Mouse (Mus musculus) stomach, embryonic 16.5 days (tissue): ENCODE measurements at regions not wholly inside any gene's neighbourhood (a gene's known extent, or its start where the extent isn't known, plus 50 kb on each side); places are given as distances from the start of the nearest gene placed in this dataset.

Experiments used
- ATAC-seq: fragments of 200-750 bp; cut with Nextera tagmentation; 2 replicates; pipeline ENCODE4 v1.8.0; 2017; ENCODE audit warnings: moderate number of reproducible peaks, moderate TSS enrichment; ENCODE audit not compliant: insufficient read depth, low FRiP score
- H3K27ac ChIP-seq: fragments of 300-500 bp; sonication (generic); 2 replicates; pipeline ENCODE4 v1.5.1; 2014; ENCODE audit warnings: low read length
- H3K27me3 ChIP-seq: fragments of 300-500 bp; sonication (generic); 2 replicates; pipeline ENCODE4 v1.6.1; 2014; ENCODE audit warnings: low read length, control low read depth, mixed read lengths; ENCODE audit not compliant: control insufficient read depth, insufficient read depth
- H3K36me3 ChIP-seq: fragments of 300-500 bp; sonication (generic); 2 replicates; pipeline ENCODE4 v1.6.1; 2014; ENCODE audit warnings: low read length; ENCODE audit not compliant: control insufficient read depth, insufficient read depth
- H3K4me1 ChIP-seq: fragments of 300-500 bp; sonication (generic); 2 replicates; pipeline ENCODE4 v1.6.1; 2014; ENCODE audit warnings: low read length, control low read depth, mixed read lengths; ENCODE audit not compliant: control insufficient read depth, insufficient read depth
- H3K4me2 ChIP-seq: fragments of 300-500 bp; sonication (generic); 2 replicates; pipeline ENCODE4 v1.6.1; 2014; ENCODE audit warnings: low read depth, low read length, mixed read lengths
- H3K4me3 ChIP-seq: fragments of 300-500 bp; sonication (generic); replicated peaks from 2 replicates; pipeline ENCODE4 v1.5.1; 2014; ENCODE audit warnings: mild to moderate bottlenecking, low read length
- H3K9ac ChIP-seq: fragments of 300-500 bp; sonication (generic); 2 replicates; pipeline ENCODE4 v1.6.1; 2014; ENCODE audit warnings: low read length
- H3K9me3 ChIP-seq: fragments of 300-500 bp; sonication (generic); replicated peaks from 2 replicates; pipeline ENCODE4 v1.6.1; 2016; ENCODE audit warnings: low read length, control low read depth; ENCODE audit not compliant: control insufficient read depth
- WGBS: fragments of 180-500 bp; shearing (Covaris S2); extraction: QIAGEN DNeasy Blood & Tissue Kit; methylation state at CpG from one replicate; pipeline ENCODE4 v1.1.7; 2014; 5-methylcytosine and 5-hydroxymethylcytosine counted together

DNA sequence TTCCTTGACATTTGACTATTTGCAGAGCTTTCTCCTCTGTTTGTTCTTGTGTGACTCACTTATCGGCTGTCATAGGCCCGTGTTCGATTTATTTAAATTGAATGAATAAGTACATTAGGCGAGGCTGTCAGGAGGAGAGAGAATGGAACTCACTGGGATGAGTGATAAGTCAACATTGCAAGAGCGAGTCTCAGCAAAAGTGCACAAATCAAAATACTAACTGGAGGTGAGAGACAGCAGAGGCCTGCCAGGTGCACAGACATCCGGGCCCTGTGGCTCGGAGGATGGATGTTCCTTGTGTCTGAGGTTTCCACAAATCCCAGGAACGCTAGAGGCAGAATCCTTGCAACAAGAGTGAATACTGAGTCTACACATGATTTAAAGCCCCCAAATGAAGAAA is 410.6 kb downstream of the Gm45692 start:
- ATAC-seq: no peak
- H3K4me3 ChIP-seq: no peak overlapping the region
- H3K4me2 ChIP-seq: no peak overlapping the region
- no peak overlapping the region for H3K9ac ChIP-seq
- no peaks in the 10 kb centered on the region for H3K36me3 ChIP-seq
- WGBS: 29% methylated on average over 8 of the region's 8 CpGs
- H3K27ac ChIP-seq: no peak overlapping the region
- H3K27me3 ChIP-seq: peaks cover 11% of the 10 kb centered on the region; the same call in 1 of the 2 replicates
- H3K4me1 ChIP-seq: peaks cover 5% of the 10 kb centered on the region; the same call in 1 of the 2 replicates
- no peaks in the 10 kb centered on the region for H3K9me3 ChIP-seq

- 69% methylated on average over 22 of the region's 22 CpGs for WGBS
- Histone ChIP-seq H3K27me3 (peaks cover 5% of the 10 kb centered on the region; the same call in 1 of the 2 replicates), H3K4me1 (no peaks in the 10 kb centered on the region), H3K4me3 (no peak overlapping the region), H3K27ac (no peak overlapping the region), H3K9ac (no peak overlapping the region), H3K9me3 (no peaks in the 10 kb centered on the region), H3K4me2 (no peak overlapping the region), H3K36me3 (no peaks in the 10 kb centered on the region)
- ATAC-seq: no peak
Measured at GRCm38 (mm10) chr8:26533444-26534421, 414.4 kb downstream of the Gm45692 start.

- no peak overlapping the region for H3K9ac ChIP-seq
- no peak overlapping the region for H3K4me2 ChIP-seq
- no peaks in the 10 kb centered on the region for H3K4me1 ChIP-seq
- ATAC-seq: no peak
- H3K27me3 ChIP-seq: peaks cover 5% of the 10 kb centered on the region; the same call in 1 of the 2 replicates
- H3K9me3 ChIP-seq: no peaks in the 10 kb centered on the region
- WGBS: 29% methylated on average over 3 of the region's 3 CpGs
- no peak overlapping the region for H3K27ac ChIP-seq
- no peaks in the 10 kb centered on the region for H3K36me3 ChIP-seq
- no peak overlapping the region for H3K4me3 ChIP-seq
Measured at GRCm38 (mm10) chr8:26535816-26536215, 416.5 kb downstream of the Gm45692 start.

- Histone ChIP-seq H3K36me3 (no peaks in the 10 kb centered on the region), H3K27ac (no peak overlapping the region), H3K27me3 (0 out of 2 replicates have a peak, but pooled peaks cover 3% of the 10 kb centered on the region), H3K9me3 (no peaks in the 10 kb centered on the region), H3K4me2 (no peak overlapping the region), H3K9ac (no peak overlapping the region), H3K4me3 (no peak overlapping the region), H3K4me1 (no peaks in the 10 kb centered on the region)
- no peak for ATAC-seq
- 71% methylated on average over 5 of the region's 5 CpGs for whole genome bisulfite sequencing
Measured at GRCm38 (mm10) chr8:26553691-26554090, 423.4 kb upstream of the Zfp703 start.

GRCm38 (mm10) chr8:26559196-26559595 is 417.9 kb upstream of the Zfp703 start:
- Histone ChIP-seq H3K27ac (no peak overlapping the region), H3K4me1 (no peaks in the 10 kb centered on the region), H3K9me3 (no peaks in the 10 kb centered on the region), H3K36me3 (no peaks in the 10 kb centered on the region), H3K9ac (no peak overlapping the region), H3K27me3 (0 out of 2 replicates have a peak, but pooled peaks cover 3% of the 10 kb centered on the region), H3K4me3 (no peak overlapping the region), H3K4me2 (no peak overlapping the region)
- ATAC-seq: no peak
- WGBS: 72% methylated on average over 5 of the region's 5 CpGs

GRCm38 (mm10) chr8:26563151-26563550 is 414.0 kb upstream of the Zfp703 start:
- no peak overlapping the region for H3K9ac ChIP-seq
- no peaks in the 10 kb centered on the region for H3K4me1 ChIP-seq
- no peaks in the 10 kb centered on the region for H3K9me3 ChIP-seq
- ATAC-seq: peak; percentile 66; the same call in 1 of the 2 replicates
- no peak overlapping the region for H3K4me2 ChIP-seq
- no peaks in the 10 kb centered on the region for H3K27me3 ChIP-seq
- WGBS: 52% methylated on average over 2 of the region's 2 CpGs
- no peak overlapping the region for H3K4me3 ChIP-seq
- H3K36me3 ChIP-seq: no peaks in the 10 kb centered on the region
- H3K27ac ChIP-seq: no peak overlapping the region

DNA sequence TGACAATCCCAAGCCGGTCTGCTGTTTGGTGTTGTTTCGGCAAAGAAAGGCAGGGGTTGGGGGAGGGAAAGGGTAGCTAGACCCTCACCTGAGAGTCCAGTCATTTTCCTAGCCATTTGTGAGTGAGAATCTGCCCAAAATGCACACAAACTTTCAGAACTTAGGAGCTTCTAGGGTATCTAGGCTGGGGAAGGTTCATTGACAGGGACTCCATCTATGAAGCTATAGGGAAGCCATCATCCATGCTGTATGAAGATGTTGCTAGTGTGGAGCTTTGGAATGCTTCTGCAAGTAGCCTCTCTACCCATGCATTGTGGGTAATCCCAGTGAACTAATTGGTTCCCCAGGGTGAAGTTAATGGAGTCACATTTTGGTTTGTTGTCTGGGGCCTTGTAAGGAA is 412.9 kb upstream of the Zfp703 start:
- no peak overlapping the region for H3K4me2 ChIP-seq
- no peaks in the 10 kb centered on the region for H3K9me3 ChIP-seq
- H3K9ac ChIP-seq: no peak overlapping the region
- no peak for ATAC-seq
- H3K27me3 ChIP-seq: no peaks in the 10 kb centered on the region
- no peaks in the 10 kb centered on the region for H3K36me3 ChIP-seq
- 91% methylated on average over 2 of the region's 2 CpGs for WGBS
- no peaks in the 10 kb centered on the region for H3K4me1 ChIP-seq
- H3K27ac ChIP-seq: no peak overlapping the region
- no peak overlapping the region for H3K4me3 ChIP-seq

- Histone ChIP-seq H3K4me3 (no peak overlapping the region), H3K9ac (no peak overlapping the region), H3K4me1 (no peaks in the 10 kb centered on the region), H3K9me3 (peaks cover 5% of the 10 kb centered on the region; the same call in 1 of the 2 replicates), H3K27me3 (no peaks in the 10 kb centered on the region), H3K36me3 (no peaks in the 10 kb centered on the region), H3K27ac (no peak overlapping the region), H3K4me2 (no peak overlapping the region)
- no peak for ATAC-seq
- 73% methylated on average over 15 of the region's 15 CpGs for WGBS
Measured at GRCm38 (mm10) chr8:26568423-26569060, 408.6 kb upstream of the Zfp703 start.

GRCm38 (mm10) chr8:26588841-26589240 is 388.3 kb upstream of the Zfp703 start:
- Histone ChIP-seq H3K4me3 (no peak overlapping the region), H3K27me3 (no peaks in the 10 kb centered on the region), H3K27ac (no peak overlapping the region), H3K36me3 (no peaks in the 10 kb centered on the region), H3K9ac (no peak overlapping the region), H3K4me2 (no peak overlapping the region), H3K9me3 (no peaks in the 10 kb centered on the region), H3K4me1 (peaks cover 3% of the 10 kb centered on the region; the same call in 1 of the 2 replicates)
- WGBS: 74% methylated on average over 1 of the region's 1 CpGs
- no peak for ATAC-seq
